Mouse (Mus musculus): ENCODE measurements around the gene Atp6v1e1.
"Not testable (repeated sequence)": the region's sequence is repeated elsewhere in the genome, so short reads cannot be mapped to it uniquely, and the experiment has no call there.

Gene Atp6v1e1

GRCm38 (mm10) chr6:120822307-120822928, at the start of gene Atp6v1e1:
Gene Atp6v1e1 (minus strand): TSS chr6:120822793.
- DNase-seq, result peak; percentile 95 to 96

- no peak for DNase-seq
Observed at GRCm38 (mm10) chr6:120871286-120871685, 48.7 kb upstream of the Atp6v1e1 start.

- DNase-seq, result no peak
Observed at GRCm38 (mm10) chr6:120868824-120869223, 46.2 kb upstream of the Atp6v1e1 start.

- DNase-seq, result no peak
Observed at GRCm38 (mm10) chr6:120866051-120866814, 43.6 kb upstream of the Atp6v1e1 start.

- no peak for DNase-seq
Observed at GRCm38 (mm10) chr6:120860079-120860478, 37.5 kb upstream of the Atp6v1e1 start.

- no peak for DNase-seq
Observed at GRCm38 (mm10) chr6:120858217-120858711, 35.7 kb upstream of the Atp6v1e1 start.

- DNase-seq, result no peak
Observed at GRCm38 (mm10) chr6:120854413-120854812, 31.8 kb upstream of the Atp6v1e1 start.

- DNase-seq, result not testable (repeated sequence)
Observed at GRCm38 (mm10) chr6:120850720-120851119, 28.1 kb upstream of the Atp6v1e1 start.

GRCm38 (mm10) chr6:120841754-120842153, 19.2 kb upstream of the Atp6v1e1 start:
- no peak for DNase-seq

- no peak for DNase-seq
Observed at GRCm38 (mm10) chr6:120840258-120840657, 17.7 kb upstream of the Atp6v1e1 start.

GRCm38 (mm10) chr6:120837152-120837530, 14.5 kb upstream of the Atp6v1e1 start:
- no peak for DNase-seq

- DNase-seq, result no peak
Observed at GRCm38 (mm10) chr6:120836389-120837151, 14.0 kb upstream of the Atp6v1e1 start.

GRCm38 (mm10) chr6:120835474-120836374, 13.1 kb upstream of the Atp6v1e1 start, which contains the start of gene Bcl2l13:
Gene Bcl2l13 (plus strand): TSS chr6:120836212.
- peak; percentile 95 to 97 for DNase-seq

GRCm38 (mm10) chr6:120834766-120835321, 12.3 kb upstream of the Atp6v1e1 start:
- no peak for DNase-seq

- no peak for DNase-seq
Observed at GRCm38 (mm10) chr6:120832097-120832496, 9.5 kb upstream of the Atp6v1e1 start.

GRCm38 (mm10) chr6:120830866-120831608, 8.4 kb upstream of the Atp6v1e1 start:
- DNase-seq, result no peak

GRCm38 (mm10) chr6:120830056-120830455, 7.5 kb upstream of the Atp6v1e1 start:
- DNase-seq, result no peak

- peak in 1 of 2 experiments; percentile 37 for DNase-seq
Observed at GRCm38 (mm10) chr6:120822937-120823614, 483 bp upstream of the Atp6v1e1 start.

- DNase-seq, result no peak
Observed at GRCm38 (mm10) chr6:120821715-120822114, 878 bp downstream of the Atp6v1e1 start.

GRCm38 (mm10) chr6:120820941-120821340, 1.7 kb downstream of the Atp6v1e1 start:
- no peak for DNase-seq
